In the genomic region with DNA sequence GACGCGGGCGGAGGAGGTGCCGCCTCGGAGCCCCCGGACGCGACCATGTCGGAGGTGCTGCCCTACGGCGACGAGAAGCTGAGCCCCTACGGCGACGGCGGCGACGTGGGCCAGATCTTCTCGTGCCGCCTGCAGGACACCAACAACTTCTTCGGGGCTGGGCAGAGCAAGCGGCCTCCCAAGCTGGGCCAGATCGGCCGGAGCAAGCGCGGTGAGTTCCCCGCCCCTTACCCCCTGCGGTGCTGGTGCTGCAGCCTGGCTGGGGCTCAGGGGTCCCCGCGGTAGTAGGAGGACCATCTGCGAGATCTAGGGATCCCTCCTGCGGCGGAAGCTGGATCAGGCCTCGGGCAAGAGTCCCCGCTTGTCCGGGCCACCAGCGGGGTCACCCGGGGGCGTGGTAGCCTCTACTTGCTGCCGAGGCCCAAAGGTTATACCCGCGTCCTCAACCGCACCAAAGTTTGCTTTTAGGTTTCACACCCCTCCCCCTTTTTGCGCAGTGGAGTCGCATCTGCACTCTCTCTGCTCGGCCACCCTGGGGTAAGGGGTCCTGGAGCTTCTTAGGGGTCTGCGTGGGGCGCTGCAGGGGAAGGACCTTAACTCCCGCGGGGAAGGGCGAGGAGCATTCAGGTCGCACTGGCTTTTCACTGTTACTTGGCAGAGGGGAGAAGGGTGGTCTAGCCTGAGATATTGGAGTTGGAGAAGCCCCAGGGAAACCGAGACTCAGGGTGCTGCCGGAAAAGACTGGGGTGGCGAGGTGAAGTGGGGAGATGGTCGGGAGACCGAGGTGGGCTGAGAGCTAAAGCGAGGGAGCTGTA, we compare ENCODE assay signal across 9 mouse cellular contexts. TPM values are rescaled to one million over a fixed set of nuclear protein-coding genes. Genes with fewer than 3 reads are reported as not detected.
DNase-seq lines count a peak whose midpoint lies in the region; ATAC-seq and TF ChIP-seq lines count a peak whose summit lies in the region.
"Had no signal": no experiment of that assay in that cellular context is flagged by ENCODE, and none has a peak within 500 bp of the region (broad histone marks: within the 10 kb centered on the region; RNA-seq: fewer than 3 reads in every experiment).

No protein-coding gene starts in this region.

- peak overlapping the region; percentile 96 for H3K4me3 ChIP-seq in layer of hippocampus, adult 2 months
- H3K4me3 ChIP-seq in embryonic fibroblast, embryonic 13.5 days (ENCODE audit: insufficient read depth, low read length): peak overlapping the region; percentile 67
- H3K4me3 ChIP-seq in hindbrain, embryonic 14.5 days (replicated peaks; ENCODE audit: low read length): peak overlapping the region; percentile 98
- peak overlapping the region; percentile 77 for H3K4me3 ChIP-seq in limb, embryonic 15.5 days
- peak overlapping the region; percentile 98 for H3K4me3 ChIP-seq in neural tube, embryonic 13.5 days

- H3K36me3 ChIP-seq in hindbrain, embryonic 14.5 days (replicated peaks; ENCODE audit: control insufficient read depth, insufficient read depth): 0 out of 2 replicates have a peak, but pooled peaks cover 4% of the 10 kb centered on the region
- no peaks in the 10 kb centered on the region for H3K36me3 ChIP-seq in limb, embryonic 15.5 days
- H3K36me3 ChIP-seq in neural tube, embryonic 13.5 days: 0 out of 2 replicates have a peak, but pooled peaks cover 9% of the 10 kb centered on the region

- TF ChIP-seq CTCF in layer of hippocampus, adult 2 months (conservative IDR thresholded peaks at IDR 0.05): no peak
- TF ChIP-seq CTCF in embryonic fibroblast, embryonic 13.5 days (IDR thresholded peaks at IDR 0.05; ENCODE audit: borderline replicate concordance, insufficient read depth, low read length): no peak

- H3K9ac ChIP-seq in hindbrain, embryonic 14.5 days: peak overlapping the region; percentile 95
- peak overlapping the region; percentile 73 for H3K9ac ChIP-seq in limb, embryonic 15.5 days
- peak overlapping the region; percentile 100 for H3K9ac ChIP-seq in neural tube, embryonic 13.5 days

- ATAC-seq in hindbrain, embryonic 14.5 days (ENCODE audit: low FRiP score): peak; percentile 8; the same call in 1 of the 2 replicates
- ATAC-seq in limb, embryonic 15.5 days (ENCODE audit: insufficient number of reproducible peaks, low FRiP score, low TSS enrichment, low read depth): no peak
- ATAC-seq in neural tube, embryonic 13.5 days (ENCODE audit: low read depth): 0 out of 2 replicates have a peak, but pooled peaks have one; percentile 13

- no peak for DNase-seq in layer of hippocampus, adult 2 months (ENCODE audit: low spot score in 2 of 2)
- DNase-seq in layer of hippocampus, adult 9-11 months: no peak
- DNase-seq in ZHBTc4 (ENCODE audit: low read depth, low spot score): peak; percentile 62
- DNase-seq in hindbrain, embryonic 14.5 days (ENCODE audit: low spot score): no peak
- DNase-seq in left cerebral cortex, postnatal 25 days (ENCODE audit: low spot score in 2 of 2): no peak

- no peaks in the 10 kb centered on the region for H3K9me3 ChIP-seq in hindbrain, embryonic 14.5 days (ENCODE audit: control insufficient read depth, low read length)
- no peaks in the 10 kb centered on the region for H3K9me3 ChIP-seq in limb, embryonic 15.5 days
- no peaks in the 10 kb centered on the region for H3K9me3 ChIP-seq in neural tube, embryonic 13.5 days

- no peak for TF ChIP-seq POLR2A in embryonic fibroblast, embryonic 13.5 days (IDR thresholded peaks at IDR 0.05; ENCODE audit: low read depth, low read length)

- intact Hi-C loops in left cerebral cortex, postnatal 25 days (cut with DNase I): loop anchor here (2.0 kb wide), 1 partner anchor 107 kb away; no protein-coding TSS in a partner anchor

- H3K4me1 ChIP-seq in embryonic fibroblast, embryonic 13.5 days (ENCODE audit: control insufficient read depth, insufficient read depth, low read length): no peaks in the 10 kb centered on the region
- peaks cover 30% of the 10 kb centered on the region for H3K4me1 ChIP-seq in hindbrain, embryonic 14.5 days (replicated peaks; ENCODE audit: control insufficient read depth, insufficient read depth, low read length)
- H3K4me1 ChIP-seq in limb, embryonic 15.5 days: peaks cover 27% of the 10 kb centered on the region
- H3K4me1 ChIP-seq in neural tube, embryonic 13.5 days (replicated peaks): peaks cover 62% of the 10 kb centered on the region

- whole genome bisulfite sequencing in hindbrain, embryonic 14.5 days: under 1% methylated on average over 58 of the region's 58 CpGs
- WGBS in limb, embryonic 15.5 days: under 1% methylated on average over 58 of the region's 58 CpGs
- 1% methylated on average over 58 of the region's 58 CpGs for WGBS in neural tube, embryonic 13.5 days

- no peaks in the 10 kb centered on the region for H3K27me3 ChIP-seq in hindbrain, embryonic 14.5 days (ENCODE audit: control insufficient read depth, insufficient read depth, low read length)
- H3K27me3 ChIP-seq in limb, embryonic 15.5 days: peaks cover 78% of the 10 kb centered on the region
- no peaks in the 10 kb centered on the region; the same call in 1 of the 2 replicates for H3K27me3 ChIP-seq in neural tube, embryonic 13.5 days

- H3K4me2 ChIP-seq in hindbrain, embryonic 14.5 days (replicated peaks): peak overlapping the region; percentile 93
- H3K4me2 ChIP-seq in limb, embryonic 15.5 days: peak overlapping the region; percentile 96
- peak overlapping the region; percentile 86 for H3K4me2 ChIP-seq in neural tube, embryonic 13.5 days

- H3K27ac ChIP-seq in layer of hippocampus, adult 2 months: peak overlapping the region; percentile 99
- no peak overlapping the region for H3K27ac ChIP-seq in embryonic fibroblast, embryonic 13.5 days (ENCODE audit: insufficient read depth, low read length)
- peak overlapping the region; percentile 95 for H3K27ac ChIP-seq in hindbrain, embryonic 14.5 days
- peak overlapping the region; percentile 62 for H3K27ac ChIP-seq in limb, embryonic 15.5 days
- H3K27ac ChIP-seq in neural tube, embryonic 13.5 days (replicated peaks): peak overlapping the region; percentile 99

RNA-seq across cellular contexts. Expression of gene Camk2n1, which starts 1.2 kb away (rescaled TPM):
- 100 to 1,000 TPM; 378 to 385 TPM for total RNA-seq in layer of hippocampus, adult 2 months (2021)
- 5.6 and 7.2 TPM in 2 replicates for polyA plus RNA-seq in embryonic fibroblast, embryonic 13.5 days (2011; ENCODE audit: insufficient read length, low read depth, missing spikeins)
- polyA plus RNA-seq in hindbrain, embryonic 14.5 days (2014; fragmentation: Nextera tagmentation; extraction: Ambion mirVana): 17.1 and 17.2 TPM in 2 replicates
- polyA plus RNA-seq in limb, embryonic 15.5 days (2015; fragmentation: Nextera tagmentation; extraction: Ambion mirVana): 1.7 and 2.2 TPM in 2 replicates
- polyA plus RNA-seq in neural tube, embryonic 13.5 days (2015; fragmentation: Nextera tagmentation; extraction: Ambion mirVana): 15.0 and 15.3 TPM in 2 replicates
- total RNA-seq in left cerebral cortex, postnatal 25 days (2021): 1,000 to 10,000 TPM; 1,251 to 1,365 TPM

RNA-seq across cellular contexts. Expression of gene Mul1, which starts 20.9 kb away (rescaled TPM):
- 10 to 100 TPM; 54.4 to 57.9 TPM for total RNA-seq in layer of hippocampus, adult 2 months (2021)
- 14.4 and 15.8 TPM in 2 replicates for polyA plus RNA-seq in embryonic fibroblast, embryonic 13.5 days (2011; ENCODE audit: insufficient read length, low read depth, missing spikeins)
- 18.5 and 23.1 TPM in 2 replicates for polyA plus RNA-seq in hindbrain, embryonic 14.5 days (2014; fragmentation: Nextera tagmentation; extraction: Ambion mirVana)
- polyA plus RNA-seq in limb, embryonic 15.5 days (2015; fragmentation: Nextera tagmentation; extraction: Ambion mirVana): 16.8 and 17.7 TPM in 2 replicates
- 19.8 and 21.6 TPM in 2 replicates for polyA plus RNA-seq in neural tube, embryonic 13.5 days (2015; fragmentation: Nextera tagmentation; extraction: Ambion mirVana)
- total RNA-seq in left cerebral cortex, postnatal 25 days (2021): 10 to 100 TPM; 61.8 to 61.9 TPM

RNA-seq across cellular contexts. Expression of gene Fam43b, which starts 59.0 kb away (rescaled TPM):
- 10 to 100 TPM; 26.5 to 33.1 TPM for total RNA-seq in layer of hippocampus, adult 2 months (2021)
- not detected in 2 replicates for polyA plus RNA-seq in embryonic fibroblast, embryonic 13.5 days (2011; ENCODE audit: insufficient read length, low read depth, missing spikeins)
- polyA plus RNA-seq in hindbrain, embryonic 14.5 days (2014; fragmentation: Nextera tagmentation; extraction: Ambion mirVana): 8.8 and 13.6 TPM in 2 replicates
- 0.09 and 0.12 TPM in 2 replicates for polyA plus RNA-seq in limb, embryonic 15.5 days (2015; fragmentation: Nextera tagmentation; extraction: Ambion mirVana)
- polyA plus RNA-seq in neural tube, embryonic 13.5 days (2015; fragmentation: Nextera tagmentation; extraction: Ambion mirVana): 2.2 and 2.6 TPM in 2 replicates
- total RNA-seq in left cerebral cortex, postnatal 25 days (2021): 10 to 100 TPM; 27.8 to 34.8 TPM
- polyA plus RNA-seq: large intestine, adult 2 months had no signal
